Mouse (Mus musculus) kidney, embryonic 14.5 days (tissue): ENCODE results near the gene Traf2. TPM values are rescaled to one million over a fixed set of nuclear protein-coding genes. Genes with fewer than 3 reads are reported as not detected.
A peak's percentile ranks its signal among the peaks of the same experiment; 100 is the strongest.

Source experiments
- ATAC-seq: fragments of 200-750 bp; cut with Nextera tagmentation; 2 replicates; pipeline ENCODE4 v1.8.0; 2017; ENCODE audit warnings: moderate number of reproducible peaks, mild to moderate bottlenecking, moderate TSS enrichment, moderate library complexity; ENCODE audit not compliant: low FRiP score, low TSS enrichment
- H3K27ac ChIP-seq: fragments of 300-500 bp; sonication (generic); 2 replicates; pipeline ENCODE4 v1.5.1; 2014; ENCODE audit warnings: low read depth, mild to moderate bottlenecking, low read length, moderate library complexity, mixed read lengths
- H3K27me3 ChIP-seq: fragments of 300-500 bp; sonication (generic); 2 replicates; pipeline ENCODE4 v1.6.1; 2014; ENCODE audit warnings: mild to moderate bottlenecking, low read length; ENCODE audit not compliant: control insufficient read depth, insufficient read depth
- H3K36me3 ChIP-seq: fragments of 300-500 bp; sonication (generic); 2 replicates; pipeline ENCODE4 v1.6.1; 2014; ENCODE audit warnings: low read length, mixed read lengths; ENCODE audit not compliant: control insufficient read depth, insufficient read depth
- H3K4me1 ChIP-seq: fragments of 300-500 bp; sonication (generic); 2 replicates; pipeline ENCODE4 v1.6.1; 2014; ENCODE audit warnings: low read length, mixed read lengths; ENCODE audit not compliant: control insufficient read depth, insufficient read depth
- H3K4me2 ChIP-seq: fragments of 300-500 bp; sonication (generic); replicated peaks from 2 replicates; pipeline ENCODE4 v1.6.1; 2014; ENCODE audit warnings: low read depth, mild to moderate bottlenecking, low read length
- H3K4me3 ChIP-seq: fragments of 300-500 bp; sonication (generic); 2 replicates; pipeline ENCODE4 v1.5.1; 2014; ENCODE audit warnings: mild to moderate bottlenecking, low read length
- H3K9ac ChIP-seq: fragments of 300-500 bp; sonication (generic); 2 replicates; pipeline ENCODE4 v1.6.1; 2014; ENCODE audit warnings: low read depth, mild to moderate bottlenecking, low read length, moderate library complexity
- H3K9me3 ChIP-seq: fragments of 300-500 bp; sonication (generic); 2 replicates; pipeline ENCODE4 v1.6.1; 2016; ENCODE audit warnings: low read length; ENCODE audit not compliant: control insufficient read depth
- WGBS: fragments of 180-500 bp; shearing (Covaris S2); extraction: QIAGEN DNeasy Blood & Tissue Kit; methylation state at CpG from one replicate; pipeline ENCODE4 v1.1.7; 2014; 5-methylcytosine and 5-hydroxymethylcytosine counted together
- polyA plus RNA-seq: library from polyadenylated mRNA; unstranded; fragments of >200 nt; fragmentation: Nextera tagmentation; extraction: Ambion mirVana; gene quantifications from 2 replicates; pipeline ENCODE4 v1.2.1, GENCODE M21; 2014

Traf2 gene
- polyA plus RNA-seq, 1 experiment from 2014 or later = 34.0 TPM

DNA sequence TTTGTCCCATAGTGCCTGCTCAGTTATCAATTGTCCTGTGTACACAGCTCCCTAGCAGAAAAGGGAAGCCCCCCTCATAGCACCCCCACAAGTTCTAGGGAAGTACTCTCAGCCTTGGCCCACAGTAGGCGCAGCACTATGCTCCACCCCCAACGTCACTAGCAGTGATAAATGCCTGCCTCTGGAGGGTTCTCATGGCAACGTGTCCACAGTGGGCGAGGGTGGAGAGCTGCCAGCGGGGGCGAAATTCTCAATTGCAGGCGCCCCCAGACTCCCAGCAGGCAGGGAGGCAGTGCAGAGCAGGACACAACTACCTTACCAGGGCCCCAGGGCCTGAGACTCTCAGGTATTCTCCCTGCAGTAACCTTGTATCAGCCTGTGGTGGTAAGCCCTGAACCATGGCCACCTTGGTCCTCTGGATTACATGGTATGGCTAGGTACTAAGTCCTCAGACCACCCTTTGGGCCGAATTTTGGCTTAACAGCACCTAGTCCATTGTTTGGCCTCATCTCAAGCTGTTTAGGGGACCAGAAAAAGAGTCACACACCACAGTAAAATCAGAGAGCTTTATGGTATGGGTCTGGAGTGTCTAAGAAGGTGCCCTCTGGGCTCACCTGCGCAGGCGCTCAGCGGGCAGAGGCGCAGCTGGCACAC is 35.9 kb upstream of the Traf2 start:
- Histone ChIP-seq H3K9me3 (no peaks in the 10 kb centered on the region), H3K4me2 (no peak overlapping the region), H3K4me3 (no peak overlapping the region), H3K36me3 (peaks cover 46% of the 10 kb centered on the region), H3K9ac (no peak overlapping the region), H3K27ac (no peak overlapping the region), H3K4me1 (peaks cover 31% of the 10 kb centered on the region), H3K27me3 (peaks cover 36% of the 10 kb centered on the region)
- ATAC-seq = no peak
- 55% methylated on average over 12 of the region's 12 CpGs for WGBS

- H3K9ac ChIP-seq = no peak overlapping the region
- 33% methylated on average over 6 of the region's 6 CpGs for WGBS
- H3K36me3 ChIP-seq = peaks cover 39% of the 10 kb centered on the region
- no peak overlapping the region for H3K4me3 ChIP-seq
- peaks cover 37% of the 10 kb centered on the region for H3K4me1 ChIP-seq
- peak overlapping the region; percentile 61 for H3K4me2 ChIP-seq
- H3K27ac ChIP-seq = no peak overlapping the region
- peaks cover 43% of the 10 kb centered on the region for H3K27me3 ChIP-seq
- no peak for ATAC-seq
- H3K9me3 ChIP-seq = peaks cover 2% of the 10 kb centered on the region; the same call in 1 of the 2 replicates
Observed at GRCm38 (mm10) chr2:25581901-25582301, 35.2 kb upstream of the Traf2 start.

GRCm38 (mm10) chr2:25581294-25581864 is 34.6 kb upstream of the Traf2 start, which contains the start of gene Ajm1:
Gene Ajm1, minus strand, starts transcription at chr2:25581757.
- H3K4me3 ChIP-seq = peak within 1 kb of the TSS; percentile 32
- H3K4me2 ChIP-seq = peak within 1 kb of the TSS; percentile 61
- H3K9ac ChIP-seq = no peak within 1 kb of the TSS
- H3K36me3 ChIP-seq = peaks cover 34% of the 10 kb centered on the region
- peaks cover 48% of the 10 kb centered on the region for H3K27me3 ChIP-seq
- WGBS = 3% methylated on average over 19 of the region's 19 CpGs
- H3K27ac ChIP-seq = no peak within 1 kb of the TSS
- peaks cover 2% of the 10 kb centered on the region; the same call in 1 of the 2 replicates for H3K9me3 ChIP-seq
- ATAC-seq = peak; percentile 73
- H3K4me1 ChIP-seq = peaks cover 37% of the 10 kb centered on the region

- Histone ChIP-seq H3K36me3 (peaks cover 27% of the 10 kb centered on the region), H3K4me3 (no peak overlapping the region), H3K4me1 (peaks cover 39% of the 10 kb centered on the region), H3K27ac (no peak overlapping the region), H3K27me3 (peaks cover 56% of the 10 kb centered on the region), H3K9ac (no peak overlapping the region), H3K9me3 (peaks cover 2% of the 10 kb centered on the region; the same call in 1 of the 2 replicates), H3K4me2 (no peak overlapping the region)
- WGBS = 50% methylated on average over 6 of the region's 6 CpGs
- no peak for ATAC-seq
Observed at GRCm38 (mm10) chr2:25580621-25581101, 33.9 kb upstream of the Traf2 start.

DNA sequence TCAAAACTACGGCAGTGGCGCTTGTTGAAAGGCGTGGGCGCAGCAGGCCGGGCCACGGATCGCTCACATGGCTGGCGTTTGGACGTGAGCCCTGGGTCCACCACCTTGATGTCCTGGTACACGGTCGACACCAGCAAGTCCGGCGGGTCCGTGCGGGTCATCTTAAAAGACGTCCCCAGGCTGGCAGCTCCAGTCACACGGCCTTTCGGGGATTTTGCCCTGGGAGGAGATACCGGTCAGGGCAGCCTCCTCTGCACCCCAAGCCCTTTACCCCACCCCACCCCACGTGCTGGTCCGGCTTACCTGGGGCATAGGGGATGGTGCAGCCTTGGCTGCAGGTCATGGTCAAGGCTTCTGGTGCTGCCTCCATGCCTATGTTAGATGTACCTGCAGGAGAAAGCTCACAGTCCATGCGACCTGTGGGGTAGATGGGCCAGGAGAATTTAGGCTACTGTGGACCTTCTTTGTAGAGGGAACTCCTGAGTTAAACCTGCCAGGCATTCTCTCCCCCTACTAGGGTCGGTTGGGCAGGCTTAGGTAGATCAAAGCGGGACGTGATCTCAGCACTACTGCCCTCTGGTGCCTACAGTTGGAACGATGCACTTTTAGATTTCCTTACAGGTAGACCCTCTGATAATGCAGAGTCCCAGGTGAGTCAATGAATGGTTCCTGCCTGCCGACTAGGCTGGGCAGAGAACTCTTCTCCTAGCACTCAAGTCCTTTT is 33.2 kb upstream of the Traf2 start:
- 8% methylated on average over 27 of the region's 27 CpGs for WGBS
- ATAC-seq = no peak
- no peak overlapping the region for H3K27ac ChIP-seq
- H3K4me1 ChIP-seq = peaks cover 43% of the 10 kb centered on the region
- H3K9me3 ChIP-seq = peaks cover 2% of the 10 kb centered on the region; the same call in 1 of the 2 replicates
- peaks cover 56% of the 10 kb centered on the region for H3K27me3 ChIP-seq
- H3K4me3 ChIP-seq = peak overlapping the region; percentile 22
- peaks cover 20% of the 10 kb centered on the region for H3K36me3 ChIP-seq
- peak overlapping the region; percentile 39 for H3K4me2 ChIP-seq
- no peak overlapping the region for H3K9ac ChIP-seq

DNA sequence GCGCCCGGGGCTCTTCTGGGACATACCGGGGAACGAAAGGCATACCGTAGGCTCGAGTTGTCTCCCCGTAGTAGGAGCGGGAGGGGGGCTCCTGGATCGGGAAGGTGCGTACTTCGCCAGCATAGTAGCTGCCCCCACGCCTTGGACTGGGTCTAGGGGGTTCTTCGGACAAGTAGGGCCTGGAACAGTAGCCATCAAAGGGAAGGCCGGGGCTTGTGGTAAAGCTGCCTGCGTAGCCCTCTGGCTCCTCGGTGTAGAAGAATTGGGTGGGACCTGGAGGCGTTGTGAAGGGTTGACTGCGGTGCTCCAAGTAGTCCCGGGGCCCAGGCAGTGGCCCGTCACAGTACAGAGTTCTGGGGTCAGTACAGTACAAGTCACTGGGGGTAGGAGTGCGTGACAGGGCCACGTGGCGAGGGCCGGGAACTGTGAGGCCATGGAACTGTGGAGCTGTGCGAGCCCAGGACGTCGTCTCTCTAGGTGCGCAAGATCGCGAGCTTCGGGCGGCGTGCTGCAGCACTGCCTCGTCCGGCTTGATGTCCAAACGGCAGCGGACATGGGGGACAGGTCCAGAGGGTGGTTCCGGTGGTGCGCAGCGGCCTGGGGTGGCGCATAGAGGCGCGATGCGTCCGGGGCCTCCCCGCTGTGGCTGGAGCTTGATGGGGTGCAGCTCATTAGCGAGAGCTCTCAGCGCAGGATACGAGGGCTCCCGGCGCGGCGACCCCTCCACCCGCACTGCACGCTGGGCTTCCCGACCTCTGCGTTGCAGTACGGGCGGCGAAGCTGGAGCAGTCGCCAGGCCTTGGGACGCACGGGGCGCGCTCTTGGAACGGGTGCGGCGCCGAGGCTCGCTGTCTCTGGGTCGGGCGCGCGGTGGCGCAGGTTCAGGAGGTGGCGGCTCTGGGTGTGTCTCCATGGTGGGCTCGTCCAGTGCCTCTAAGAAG is 32.3 kb upstream of the Traf2 start:
- Histone ChIP-seq H3K36me3 (peaks cover 12% of the 10 kb centered on the region), H3K27me3 (peaks cover 56% of the 10 kb centered on the region), H3K27ac (no peak overlapping the region), H3K9ac (no peak overlapping the region), H3K4me2 (peak overlapping the region; percentile 39), H3K4me1 (peaks cover 45% of the 10 kb centered on the region), H3K9me3 (peaks cover 2% of the 10 kb centered on the region; the same call in 1 of the 2 replicates), H3K4me3 (peak overlapping the region; percentile 22)
- 6% methylated on average over 77 of the region's 77 CpGs for WGBS
- ATAC-seq = no peak

DNA sequence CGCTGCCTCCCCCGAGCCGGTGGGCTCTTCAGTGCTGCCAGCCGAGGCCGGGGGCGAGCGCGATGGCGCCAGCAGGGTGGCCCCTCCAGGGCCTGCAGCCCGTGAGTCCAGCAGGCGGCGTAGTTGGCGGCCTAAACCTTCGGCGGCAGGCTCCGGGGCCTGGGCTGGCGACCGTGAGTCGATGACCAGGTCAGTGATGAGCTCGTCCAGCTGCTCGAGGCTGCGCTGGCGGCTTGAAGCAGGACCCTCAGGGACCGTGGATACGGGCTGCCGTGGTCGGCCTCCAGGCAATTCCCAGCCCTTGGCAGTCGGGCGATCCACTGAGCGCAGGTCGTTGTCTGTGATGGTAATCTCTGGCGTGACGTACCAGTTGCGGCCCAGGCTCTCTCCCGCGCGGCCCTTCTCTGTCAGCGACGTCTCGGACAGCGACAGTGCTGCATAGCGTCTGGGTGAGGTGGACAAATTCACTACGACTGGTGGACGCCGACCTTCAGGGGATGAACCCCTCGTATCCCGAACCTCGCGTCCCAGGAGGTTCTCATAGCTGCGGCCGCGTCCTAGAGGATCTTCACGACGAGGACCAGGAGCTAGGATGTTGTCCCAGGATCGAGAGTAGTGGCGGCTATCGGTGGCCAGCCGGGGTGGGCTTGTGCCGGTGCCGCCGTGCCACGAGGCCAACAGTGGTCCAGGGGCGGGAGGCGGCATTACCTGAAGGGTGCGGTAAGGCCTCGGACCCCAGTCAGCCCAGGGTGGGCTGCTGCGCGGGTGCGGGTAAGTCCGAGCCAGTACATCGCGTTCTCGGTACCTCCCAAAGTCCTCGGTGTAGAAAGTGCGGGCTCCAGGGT is 31.4 kb upstream of the Traf2 start:
- Histone ChIP-seq H3K27me3 (peaks cover 56% of the 10 kb centered on the region), H3K9ac (0 out of 2 replicates have a peak overlapping the region, but pooled peaks have one; percentile 23)

More for the DNA sequence above, 31.4 kb upstream of the Traf2 start:
- peaks cover 4% of the 10 kb centered on the region for H3K36me3 ChIP-seq
- H3K27ac ChIP-seq = no peak overlapping the region
- peak overlapping the region; percentile 22 for H3K4me3 ChIP-seq
- peaks cover 52% of the 10 kb centered on the region for H3K4me1 ChIP-seq
- no peak for ATAC-seq
- H3K9me3 ChIP-seq = peaks cover 2% of the 10 kb centered on the region; the same call in 1 of the 2 replicates
- peak overlapping the region; percentile 36 for H3K4me2 ChIP-seq
- WGBS = 6% methylated on average over 70 of the region's 75 CpGs
